Comparison of ENCODE assay signal across 9 mouse cellular contexts in the genomic region with DNA sequence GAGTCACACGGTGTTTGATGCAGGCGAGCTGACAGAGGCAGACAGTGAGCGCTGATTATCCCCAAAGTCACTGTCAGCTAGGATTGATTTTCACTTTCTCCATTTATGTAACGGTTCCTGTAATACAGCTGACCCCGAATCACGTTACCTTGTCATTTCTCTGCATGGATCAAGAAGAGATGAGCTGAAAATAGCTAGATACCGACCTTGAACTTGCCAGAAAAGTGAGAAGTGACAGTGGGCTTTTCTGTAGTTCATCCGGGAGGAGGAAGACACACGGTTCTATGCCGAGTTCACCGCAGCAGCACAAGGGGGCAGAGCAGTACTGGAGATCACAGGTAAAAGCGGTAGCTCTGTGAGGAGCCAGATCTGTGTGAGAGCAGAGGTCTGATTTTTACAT. TPM values are rescaled to one million over a fixed set of nuclear protein-coding genes. Genes with fewer than 3 reads are reported as not detected.
DNase-seq lines count a peak whose midpoint lies in the region; ATAC-seq and TF ChIP-seq lines count a peak whose summit lies in the region.
"Had no signal": no experiment of that assay in that cellular context is flagged by ENCODE, and none has a peak within 500 bp of the region (broad histone marks: within the 10 kb centered on the region; RNA-seq: fewer than 3 reads in every experiment).

No protein-coding gene starts in this region.

- H3K9me3 ChIP-seq in ES-Bruce4 (replicated peaks; ENCODE audit: control insufficient read depth, insufficient read depth, low read length, poor library complexity, severe bottlenecking), result no peaks in the 10 kb centered on the region
- H3K9me3 ChIP-seq in forebrain, embryonic 16.5 days (ENCODE audit: control insufficient read depth, low read length), result no peaks in the 10 kb centered on the region
- H3K9me3 ChIP-seq in midbrain, embryonic 14.5 days (ENCODE audit: control insufficient read depth, low read length), result no peaks in the 10 kb centered on the region

- no peaks in the 10 kb centered on the region for H3K4me1 ChIP-seq in heart, adult 2 months (ENCODE audit: control insufficient read depth, insufficient read depth, low read length)
- H3K4me1 ChIP-seq in ES-Bruce4 (ENCODE audit: control insufficient read depth, insufficient read depth, low read length), result no peaks in the 10 kb centered on the region
- H3K4me1 ChIP-seq in forebrain, embryonic 16.5 days (replicated peaks; ENCODE audit: control insufficient read depth, insufficient read depth, low read length), result peaks cover 24% of the 10 kb centered on the region
- 0 out of 2 replicates have a peak, but pooled peaks cover 6% of the 10 kb centered on the region for H3K4me1 ChIP-seq in midbrain, embryonic 14.5 days (ENCODE audit: control insufficient read depth, insufficient read depth, low read length)

- intact Hi-C loops in heart, adult 2 months (cut with DNase I), result loop anchor here (1.0 kb wide), 1 partner anchor 115 kb away; no protein-coding TSS in a partner anchor

- TF ChIP-seq POLR2A in heart, adult 2 months (IDR thresholded peaks at IDR 0.05; ENCODE audit: insufficient read depth, low read depth, low read length), result no peak
- TF ChIP-seq POLR2A in ES-Bruce4 (IDR thresholded peaks at IDR 0.05; ENCODE audit: insufficient read depth, low read length), result no peak

- TF ChIP-seq EP300 in heart, adult 2 months (IDR thresholded peaks at IDR 0.05; ENCODE audit: insufficient read depth, low read depth, low read length), result no peak
- no peak for TF ChIP-seq EP300 in ES-Bruce4 (IDR thresholded peaks at IDR 0.05; ENCODE audit: insufficient read depth, low read depth, low read length)

- peak; percentile 76 for ATAC-seq in forebrain, embryonic 16.5 days
- 0 out of 2 replicates have a peak, but pooled peaks have one; percentile 62 for ATAC-seq in midbrain, embryonic 14.5 days (ENCODE audit: low FRiP score, low TSS enrichment)

- no peaks in the 10 kb centered on the region for H3K79me2 ChIP-seq in heart, adult 2 months (replicated peaks; ENCODE audit: control insufficient read depth, insufficient read depth, low read length)

- 45% methylated on average over 12 of the region's 12 CpGs for WGBS in heart, adult 2 months
- WGBS in forebrain, embryonic 16.5 days, result 49% methylated on average over 12 of the region's 12 CpGs
- WGBS in midbrain, embryonic 14.5 days, result 40% methylated on average over 12 of the region's 12 CpGs

- no peaks in the 10 kb centered on the region for H3K36me3 ChIP-seq in heart, adult 2 months (ENCODE audit: control insufficient read depth, insufficient read depth, low read length)
- no peaks in the 10 kb centered on the region for H3K36me3 ChIP-seq in ES-Bruce4 (ENCODE audit: control insufficient read depth, insufficient read depth, low read length, poor library complexity, severe bottlenecking)
- no peaks in the 10 kb centered on the region for H3K36me3 ChIP-seq in forebrain, embryonic 16.5 days (ENCODE audit: control insufficient read depth, insufficient read depth)
- H3K36me3 ChIP-seq in midbrain, embryonic 14.5 days (ENCODE audit: control insufficient read depth, insufficient read depth, low read length), result no peaks in the 10 kb centered on the region

- no peak overlapping the region for H3K9ac ChIP-seq in heart, adult 2 months (ENCODE audit: low read depth, low read length)
- no peak overlapping the region for H3K9ac ChIP-seq in ES-Bruce4 (ENCODE audit: low read depth, poor library complexity, severe bottlenecking)
- no peak overlapping the region for H3K9ac ChIP-seq in forebrain, embryonic 16.5 days (replicated peaks; ENCODE audit: low read depth, low read length)
- no peak overlapping the region for H3K9ac ChIP-seq in midbrain, embryonic 14.5 days (replicated peaks; ENCODE audit: low read length)

- peak; percentile 69 for TF ChIP-seq CTCF in heart, adult 2 months (IDR thresholded peaks at IDR 0.05)
- peak; percentile 42 for TF ChIP-seq CTCF in ES-Bruce4 (IDR thresholded peaks at IDR 0.05; ENCODE audit: low read depth, low read length)

- DNase-seq in heart, adult 2 months, result peak in 1 of 2 experiments; percentile 7
- DNase-seq in heart, adult 9 months (ENCODE audit: low spot score in 2 of 2), result no peak
- peak; percentile 15 for DNase-seq in cerebellum, adult 11-12 months
- DNase-seq in kidney, postnatal 25 days, result peak; percentile 16 to 39
- DNase-seq in midbrain, embryonic 14.5 days, result peak; percentile 82
- no peak for DNase-seq in urinary bladder, adult 2 months (ENCODE audit: low spot score)

- no peak overlapping the region for H3K4me3 ChIP-seq in heart, adult 2 months
- no peak overlapping the region for H3K4me3 ChIP-seq in ES-Bruce4 (ENCODE audit: low read depth, low read length)
- H3K4me3 ChIP-seq in forebrain, embryonic 16.5 days (replicated peaks; ENCODE audit: low read length), result no peak overlapping the region
- H3K4me3 ChIP-seq in midbrain, embryonic 14.5 days (replicated peaks; ENCODE audit: low read depth, low read length), result no peak overlapping the region

- H3K27ac ChIP-seq in heart, adult 2 months, result no peak overlapping the region
- no peak overlapping the region for H3K27ac ChIP-seq in ES-Bruce4 (ENCODE audit: insufficient read depth, low read length)
- no peak overlapping the region for H3K27ac ChIP-seq in forebrain, embryonic 16.5 days (ENCODE audit: low read length)
- H3K27ac ChIP-seq in midbrain, embryonic 14.5 days (replicated peaks; ENCODE audit: low read depth, low read length), result no peak overlapping the region
- H3K27ac ChIP-seq: macrophage had no signal

- H3K4me2 ChIP-seq in forebrain, embryonic 16.5 days (ENCODE audit: low read length), result no peak overlapping the region
- H3K4me2 ChIP-seq in midbrain, embryonic 14.5 days (ENCODE audit: low read length), result no peak overlapping the region

- H3K27me3 ChIP-seq in heart, adult 2 months (ENCODE audit: control insufficient read depth, insufficient read depth, low read length), result no peaks in the 10 kb centered on the region
- H3K27me3 ChIP-seq in ES-Bruce4 (ENCODE audit: control insufficient read depth, insufficient read depth, low read length, poor library complexity, severe bottlenecking), result no peaks in the 10 kb centered on the region; the same call in 1 of the 2 replicates
- peaks cover 11% of the 10 kb centered on the region for H3K27me3 ChIP-seq in forebrain, embryonic 16.5 days (replicated peaks; ENCODE audit: control insufficient read depth, insufficient read depth, low read length)
- no peaks in the 10 kb centered on the region for H3K27me3 ChIP-seq in midbrain, embryonic 14.5 days (ENCODE audit: control insufficient read depth, insufficient read depth, low read length)

RNA-seq across cellular contexts. Expression of a gene that starts 38.5 kb away (rescaled TPM):
- 1 to 10 TPM in 1 of 2 experiments, under 1 TPM in 1; 0.39 to 1.2 TPM for total RNA-seq in heart, adult 2 months (2021)
- polyA plus RNA-seq in heart, adult 2 months (2012; rRNA removed), result 0.41 and 0.70 TPM in 2 replicates
- not detected in 2 replicates for polyA plus RNA-seq in ES-Bruce4 (2011; ENCODE audit: insufficient read depth, insufficient read length, low read depth, missing spikeins)
- polyA plus RNA-seq in forebrain, embryonic 16.5 days (2015; fragmentation: Nextera tagmentation; extraction: Ambion mirVana), result 0.55 and 0.95 TPM in 2 replicates
- 1.8 and 1.9 TPM in 2 replicates for polyA plus RNA-seq in midbrain, embryonic 14.5 days (2014; fragmentation: Nextera tagmentation; extraction: Ambion mirVana)
- polyA plus RNA-seq in urinary bladder, adult 2 months (2012; rRNA removed), result 2.8 and 3.2 TPM in 2 replicates

Comparison
In these comparisons a context has a peak if more than half of its experiments do, and no peak if none do; other contexts are left out.
1. DNase-seq: peak in cerebellum, adult 11-12 months (single experiment), kidney, postnatal 25 days (2 of 2) and midbrain, embryonic 14.5 days (single experiment); none in heart, adult 9 months (0 of 2) and urinary bladder, adult 2 months (single experiment).